Mouse (Mus musculus) erythroblast, embryonic 14.5 days (primary cell): ENCODE results near the gene Hipk1.

Experiments
- GATA1 ChIP-seq: IDR thresholded peaks from 2 replicates; pipeline ENCODE4 v1.6.1; 2012; ENCODE audit warnings: low read length, inconsistent platforms, mixed read lengths
- TAL1 ChIP-seq: IDR thresholded peaks from 3 replicates; pipeline ENCODE4 v1.6.1; 2012; ENCODE audit warnings: low read length, inconsistent platforms, mixed read lengths

- TF ChIP-seq GATA1, result no peak
- TF ChIP-seq TAL1, result no peak
These were observed 31.9 kb downstream of the Hipk1 start for GRCm38 (mm10) chr3:103759261-103759970.
